Mouse (Mus musculus): ENCODE measurements around the gene Rce1.

- no peak for TF ChIP-seq POLR2A (IDR thresholded peaks at IDR 0.05; ENCODE audit: low read depth, low read length)
- TF ChIP-seq CTCF (IDR thresholded peaks at IDR 0.05; ENCODE audit: extremely low read depth, insufficient read depth, insufficient read length, insufficient replicate concordance): no peak
These were observed 52.2 kb downstream of the Rce1 start for GRCm38 (mm10) chr19:4573241-4573640.

Data from spleen, adult 2 months (tissue).